Mouse (Mus musculus) heart, adult 2 months (tissue): ENCODE measurements around the gene Runx2.

Experiments used
- CTCF ChIP-seq: fragments of 200-600 bp; IDR thresholded peaks from 2 replicates; pipeline ENCODE4 v1.8.1; 2022; ENCODE audit warnings: antibody characterized with exemption, mild to moderate bottlenecking, moderate library complexity
- POLR2A ChIP-seq: fragments of 200-500 bp; IDR thresholded peaks from 2 replicates; pipeline ENCODE4 v1.6.1; 2011; ENCODE audit warnings: mild to moderate bottlenecking, low read depth, low read length, control low read depth; ENCODE audit not compliant: insufficient read depth

GRCm38 (mm10) chr17:44821940-44822339 lies 7.3 kb upstream of the Runx2 start:
- no peak for TF ChIP-seq POLR2A
- TF ChIP-seq CTCF, result no peak
